24 mouse cellular contexts compared by ENCODE assay signal in genomic region chr3:69142372-69142994, GRCm38 (mm10). TPM values are rescaled to one million over a fixed set of nuclear protein-coding genes. Genes with fewer than 3 reads are reported as not detected.
DNase-seq lines count a peak whose midpoint lies in the region; ATAC-seq lines count a peak whose summit lies in the region.
"Had no signal": no experiment of that assay in that cellular context is flagged by ENCODE, and none has a peak within 500 bp of the region (broad histone marks: within the 10 kb centered on the region; RNA-seq: fewer than 3 reads in every experiment).

No protein-coding gene starts in this region.

- ATAC-seq in midbrain, embryonic 11.5 days (ENCODE audit: low FRiP score): no peak
- ATAC-seq in midbrain, embryonic 16.5 days: no peak
- ATAC-seq: forebrain, postnatal 0 days had no signal

- H3K9me3 ChIP-seq in midbrain, embryonic 11.5 days (ENCODE audit: control insufficient read depth, low read length): no peaks in the 10 kb centered on the region
- no peaks in the 10 kb centered on the region; the same call in 1 of the 2 replicates for H3K9me3 ChIP-seq in midbrain, embryonic 16.5 days (replicated peaks; ENCODE audit: control insufficient read depth, low read length, poor library complexity, severe bottlenecking)
- H3K9me3 ChIP-seq: G1E; heart, embryonic 10.5 days had no signal

- H3K36me3 ChIP-seq in midbrain, embryonic 11.5 days (ENCODE audit: control insufficient read depth, insufficient read depth, low read length): no peaks in the 10 kb centered on the region
- no peaks in the 10 kb centered on the region for H3K36me3 ChIP-seq in midbrain, embryonic 16.5 days (ENCODE audit: control insufficient read depth, insufficient read depth, low read length)
- H3K36me3 ChIP-seq: forebrain, embryonic 10.5 days; G1E; heart, embryonic 10.5 days had no signal

- H3K4me3 ChIP-seq in midbrain, embryonic 11.5 days (ENCODE audit: low read depth, low read length): no peak overlapping the region
- H3K4me3 ChIP-seq in midbrain, embryonic 16.5 days (ENCODE audit: low read depth, low read length): no peak overlapping the region
- H3K4me3 ChIP-seq: forebrain, embryonic 10.5 days; gastrocnemius, adult 2 months; heart, embryonic 10.5 days; myocyte had no signal

- H3K4me1 ChIP-seq in midbrain, embryonic 11.5 days (ENCODE audit: control insufficient read depth, insufficient read depth, low read length): no peaks in the 10 kb centered on the region
- no peaks in the 10 kb centered on the region for H3K4me1 ChIP-seq in midbrain, embryonic 16.5 days (ENCODE audit: control insufficient read depth, insufficient read depth, low read length)
- H3K4me1 ChIP-seq: forebrain, embryonic 10.5 days; heart, embryonic 10.5 days had no signal

- no peak overlapping the region for H3K4me2 ChIP-seq in midbrain, embryonic 11.5 days
- no peak overlapping the region for H3K4me2 ChIP-seq in midbrain, embryonic 16.5 days (ENCODE audit: low read length)

- 87% methylated on average over 7 of the region's 7 CpGs for WGBS in midbrain, embryonic 11.5 days
- WGBS in midbrain, embryonic 16.5 days: 89% methylated on average over 7 of the region's 7 CpGs

- H3K9ac ChIP-seq in midbrain, embryonic 11.5 days (ENCODE audit: low read length): no peak overlapping the region
- H3K9ac ChIP-seq in midbrain, embryonic 16.5 days (ENCODE audit: low read depth, low read length): no peak overlapping the region
- H3K9ac ChIP-seq: forebrain, postnatal 0 days had no signal

- no peak overlapping the region for H3K27ac ChIP-seq in midbrain, embryonic 11.5 days (ENCODE audit: low read depth, low read length)
- no peak overlapping the region for H3K27ac ChIP-seq in midbrain, embryonic 16.5 days (ENCODE audit: low read length)
- H3K27ac ChIP-seq: forebrain, embryonic 10.5 days; gastrocnemius, adult 2 months; heart, embryonic 10.5 days had no signal

- no peaks in the 10 kb centered on the region for H3K27me3 ChIP-seq in midbrain, embryonic 11.5 days (ENCODE audit: control insufficient read depth, insufficient read depth, low read length)
- no peaks in the 10 kb centered on the region for H3K27me3 ChIP-seq in midbrain, embryonic 16.5 days (ENCODE audit: control insufficient read depth, insufficient read depth, low read depth, low read length)

- peak; percentile 87 for DNase-seq in heart, adult 11 months
- DNase-seq in heart, adult 8-10 months (ENCODE audit: low spot score): no peak
- DNase-seq in midbrain, embryonic 11.5 days (ENCODE audit: low spot score, missing footprints): peak; percentile 69
- peak; percentile 56 for DNase-seq in gonadal fat pad, adult 2 months (ENCODE audit: low read depth)
- DNase-seq in cerebellum, adult 8-10 months: no peak
- DNase-seq in left cerebral cortex, adult 8-10 months (ENCODE audit: low spot score in 2 of 2): no peak
- DNase-seq in frontal cortex, adult 2 months (ENCODE audit: extremely low spot score in 1 of 2, low spot score in 1 of 2): no peak
- DNase-seq: cerebellum, adult 11 months; cerebellum, postnatal 14 days; embryo, embryonic 11 days; forebrain, postnatal 0 days; gastrocnemius, adult 2 months; kidney, postnatal 36 days; left cerebral cortex, postnatal 4 days; liver; lung, adult 2 months; midbrain, embryonic 14.5 days; retina, postnatal 1 day; thymus, postnatal 14 days had no signal

RNA-seq across cellular contexts. Expression of gene Kpna4, which starts 15.6 kb away (rescaled TPM):
- 10 to 100 TPM; 85.3 to 94.0 (median 91.3) TPM for total RNA-seq in heart, adult 8-10 months (2022)
- 51.5 and 52.8 TPM in 2 replicates for polyA plus RNA-seq in midbrain, embryonic 11.5 days (2014; fragmentation: Nextera tagmentation; extraction: Ambion mirVana)
- polyA plus RNA-seq in midbrain, embryonic 16.5 days (2015; fragmentation: Nextera tagmentation; extraction: Ambion mirVana): 30.3 and 30.5 TPM in 2 replicates
- polyA plus RNA-seq in gonadal fat pad, adult 2 months (2012; rRNA removed): 18.4 and 18.5 TPM in 2 replicates
- 10 to 100 TPM; 63.7 to 71.3 (median 66.3) TPM for total RNA-seq in left cerebral cortex, adult 8-10 months (2022)
- 35.9 and 40.6 TPM in 2 replicates for polyA plus RNA-seq in frontal cortex, adult 2 months (2012; rRNA removed)

Comparison
In these comparisons a context has a peak if more than half of its experiments do, and no peak if none do; other contexts are left out.
1. DNase-seq: peak in heart, adult 11 months (single experiment), midbrain, embryonic 11.5 days (single experiment) and gonadal fat pad, adult 2 months (single experiment); none in heart, adult 8-10 months (single experiment), cerebellum, adult 8-10 months (single experiment), left cerebral cortex, adult 8-10 months (0 of 2) and frontal cortex, adult 2 months (0 of 2).